Mouse (Mus musculus): ENCODE measurements around the gene Ryr2. TPM values are rescaled to one million over a fixed set of nuclear protein-coding genes. Genes with fewer than 3 reads are reported as not detected.

Ryr2 gene
- polyA plus RNA-seq, 1 experiment from 2014 or later, result 7.1 TPM

- Histone ChIP-seq H3K27me3 (replicated peaks) (no peaks in the 10 kb centered on the region), H3K36me3 (0 out of 2 replicates have a peak, but pooled peaks cover 2% of the 10 kb centered on the region), H3K4me2 (no peak overlapping the region), H3K4me3 (replicated peaks) (no peak overlapping the region), H3K9me3 (replicated peaks) (no peaks in the 10 kb centered on the region), H3K9ac (replicated peaks) (no peak overlapping the region), H3K4me1 (no peaks in the 10 kb centered on the region), H3K27ac (replicated peaks) (no peak overlapping the region)
- ATAC-seq (ENCODE audit: low FRiP score), result no peak
- 88% methylated on average over 3 of the region's 3 CpGs for WGBS
Measured at GRCm38 (mm10) chr13:11792536-11792935, 314.2 kb downstream of the Ryr2 start.

- Histone ChIP-seq H3K4me3 (replicated peaks) (no peak overlapping the region), H3K9me3 (replicated peaks) (no peaks in the 10 kb centered on the region), H3K4me1 (no peaks in the 10 kb centered on the region), H3K4me2 (no peak overlapping the region), H3K27me3 (replicated peaks) (no peaks in the 10 kb centered on the region), H3K36me3 (0 out of 2 replicates have a peak, but pooled peaks cover 2% of the 10 kb centered on the region), H3K27ac (replicated peaks) (no peak overlapping the region), H3K9ac (replicated peaks) (no peak overlapping the region)
- ATAC-seq (ENCODE audit: low FRiP score), result no peak
- 63% methylated on average over 5 of the region's 5 CpGs for WGBS
Measured at GRCm38 (mm10) chr13:11790536-11790935, 316.2 kb downstream of the Ryr2 start.

GRCm38 (mm10) chr13:11782411-11783155 lies 324.2 kb downstream of the Ryr2 start:
- Histone ChIP-seq H3K9me3 (replicated peaks) (no peaks in the 10 kb centered on the region), H3K36me3 (0 out of 2 replicates have a peak, but pooled peaks cover 5% of the 10 kb centered on the region), H3K27me3 (replicated peaks) (no peaks in the 10 kb centered on the region), H3K27ac (replicated peaks) (0 out of 2 replicates have a peak overlapping the region, but pooled peaks have one; percentile 9), H3K4me1 (0 out of 2 replicates have a peak, but pooled peaks cover 2% of the 10 kb centered on the region), H3K4me2 (no peak overlapping the region), H3K9ac (replicated peaks) (no peak overlapping the region), H3K4me3 (replicated peaks) (no peak overlapping the region)
- 57% methylated on average over 3 of the region's 3 CpGs for WGBS
- peak; percentile 37; the same call in 1 of the 2 replicates for ATAC-seq (ENCODE audit: low FRiP score)

GRCm38 (mm10) chr13:11781065-11781464 lies 325.7 kb downstream of the Ryr2 start:
- Histone ChIP-seq H3K9me3 (replicated peaks) (no peaks in the 10 kb centered on the region), H3K4me1 (0 out of 2 replicates have a peak, but pooled peaks cover 2% of the 10 kb centered on the region), H3K4me2 (no peak overlapping the region), H3K27ac (replicated peaks) (no peak overlapping the region), H3K36me3 (0 out of 2 replicates have a peak, but pooled peaks cover 5% of the 10 kb centered on the region), H3K9ac (replicated peaks) (no peak overlapping the region), H3K27me3 (replicated peaks) (no peaks in the 10 kb centered on the region), H3K4me3 (replicated peaks) (no peak overlapping the region)
- 51% methylated on average over 2 of the region's 2 CpGs for WGBS
- no peak for ATAC-seq (ENCODE audit: low FRiP score)

GRCm38 (mm10) chr13:11777726-11778125 lies 329.0 kb downstream of the Ryr2 start:
- H3K9me3 ChIP-seq (replicated peaks), result no peaks in the 10 kb centered on the region
- 0 out of 2 replicates have a peak, but pooled peaks cover 5% of the 10 kb centered on the region for H3K36me3 ChIP-seq
- WGBS, result 90% methylated on average over 6 of the region's 6 CpGs
- ATAC-seq (ENCODE audit: low FRiP score), result no peak
- 0 out of 2 replicates have a peak, but pooled peaks cover 2% of the 10 kb centered on the region for H3K4me1 ChIP-seq
- no peaks in the 10 kb centered on the region for H3K27me3 ChIP-seq (replicated peaks)
- H3K4me2 ChIP-seq, result no peak overlapping the region
- H3K9ac ChIP-seq (replicated peaks), result no peak overlapping the region
- H3K4me3 ChIP-seq (replicated peaks), result no peak overlapping the region
- H3K27ac ChIP-seq (replicated peaks), result no peak overlapping the region

- Histone ChIP-seq H3K9ac (replicated peaks) (no peak overlapping the region), H3K4me2 (no peak overlapping the region), H3K4me1 (no peaks in the 10 kb centered on the region), H3K4me3 (replicated peaks) (no peak overlapping the region), H3K36me3 (no peaks in the 10 kb centered on the region), H3K27ac (replicated peaks) (no peak overlapping the region), H3K9me3 (replicated peaks) (no peaks in the 10 kb centered on the region), H3K27me3 (replicated peaks) (no peaks in the 10 kb centered on the region)
- no peak for ATAC-seq (ENCODE audit: low FRiP score)
- WGBS, result 97% methylated on average over 8 of the region's 8 CpGs
Measured at GRCm38 (mm10) chr13:11772173-11772572, 334.6 kb downstream of the Ryr2 start.

GRCm38 (mm10) chr13:11766899-11767298 lies 339.8 kb downstream of the Ryr2 start:
- Histone ChIP-seq H3K27ac (replicated peaks) (no peak overlapping the region), H3K4me1 (no peaks in the 10 kb centered on the region), H3K27me3 (replicated peaks) (no peaks in the 10 kb centered on the region), H3K9ac (replicated peaks) (no peak overlapping the region), H3K4me2 (no peak overlapping the region), H3K36me3 (no peaks in the 10 kb centered on the region), H3K9me3 (replicated peaks) (no peaks in the 10 kb centered on the region), H3K4me3 (replicated peaks) (no peak overlapping the region)
- no peak for ATAC-seq (ENCODE audit: low FRiP score)
- 46% methylated on average over 2 of the region's 2 CpGs for WGBS

GRCm38 (mm10) chr13:11763925-11764324 lies 342.8 kb downstream of the Ryr2 start:
- Histone ChIP-seq H3K9me3 (replicated peaks) (no peaks in the 10 kb centered on the region), H3K27me3 (replicated peaks) (no peaks in the 10 kb centered on the region), H3K4me3 (replicated peaks) (no peak overlapping the region), H3K4me2 (no peak overlapping the region), H3K36me3 (no peaks in the 10 kb centered on the region), H3K4me1 (no peaks in the 10 kb centered on the region), H3K9ac (replicated peaks) (no peak overlapping the region), H3K27ac (replicated peaks) (no peak overlapping the region)
- ATAC-seq (ENCODE audit: low FRiP score), result no peak
- WGBS, result 85% methylated on average over 4 of the region's 4 CpGs

GRCm38 (mm10) chr13:11763104-11763503 lies 343.6 kb downstream of the Ryr2 start:
- no peak overlapping the region for H3K27ac ChIP-seq (replicated peaks)
- no peaks in the 10 kb centered on the region for H3K36me3 ChIP-seq
- no peak overlapping the region for H3K9ac ChIP-seq (replicated peaks)
- H3K4me2 ChIP-seq, result no peak overlapping the region
- H3K4me3 ChIP-seq (replicated peaks), result no peak overlapping the region
- H3K27me3 ChIP-seq (replicated peaks), result no peaks in the 10 kb centered on the region
- no peaks in the 10 kb centered on the region for H3K9me3 ChIP-seq (replicated peaks)
- 82% methylated on average over 3 of the region's 3 CpGs for WGBS
- ATAC-seq (ENCODE audit: low FRiP score), result peak; percentile 61
- no peaks in the 10 kb centered on the region for H3K4me1 ChIP-seq

- no peaks in the 10 kb centered on the region for H3K27me3 ChIP-seq (replicated peaks)
- no peaks in the 10 kb centered on the region for H3K4me1 ChIP-seq
- no peaks in the 10 kb centered on the region for H3K36me3 ChIP-seq
- no peak overlapping the region for H3K4me3 ChIP-seq (replicated peaks)
- 43% methylated on average over 7 of the region's 7 CpGs for WGBS
- H3K4me2 ChIP-seq, result no peak overlapping the region
- H3K9ac ChIP-seq (replicated peaks), result no peak overlapping the region
- ATAC-seq (ENCODE audit: low FRiP score), result 0 out of 2 replicates have a peak, but pooled peaks have one; percentile 38
- no peaks in the 10 kb centered on the region for H3K9me3 ChIP-seq (replicated peaks)
- H3K27ac ChIP-seq (replicated peaks), result no peak overlapping the region
Measured at GRCm38 (mm10) chr13:11757894-11758293, 348.9 kb downstream of the Ryr2 start.

- H3K36me3 ChIP-seq, result peaks cover 13% of the 10 kb centered on the region; the same call in 1 of the 2 replicates
- H3K27ac ChIP-seq (replicated peaks), result no peak overlapping the region
- no peak overlapping the region for H3K9ac ChIP-seq (replicated peaks)
- no peaks in the 10 kb centered on the region for H3K9me3 ChIP-seq (replicated peaks)
- no peak overlapping the region for H3K4me3 ChIP-seq (replicated peaks)
- H3K27me3 ChIP-seq (replicated peaks), result no peaks in the 10 kb centered on the region
- H3K4me1 ChIP-seq, result no peaks in the 10 kb centered on the region
- 88% methylated on average over 9 of the region's 9 CpGs for WGBS
- ATAC-seq (ENCODE audit: low FRiP score), result no peak
- H3K4me2 ChIP-seq, result no peak overlapping the region
Measured at GRCm38 (mm10) chr13:11745479-11745878, 361.3 kb downstream of the Ryr2 start.

- no peak overlapping the region for H3K4me2 ChIP-seq
- ATAC-seq (ENCODE audit: low FRiP score), result no peak
- H3K4me3 ChIP-seq (replicated peaks), result no peak overlapping the region
- no peaks in the 10 kb centered on the region for H3K27me3 ChIP-seq (replicated peaks)
- no peak overlapping the region for H3K27ac ChIP-seq (replicated peaks)
- WGBS, result 93% methylated on average over 12 of the region's 12 CpGs
- peaks cover 36% of the 10 kb centered on the region for H3K36me3 ChIP-seq
- H3K9me3 ChIP-seq (replicated peaks), result no peaks in the 10 kb centered on the region
- no peak overlapping the region for H3K9ac ChIP-seq (replicated peaks)
- no peaks in the 10 kb centered on the region for H3K4me1 ChIP-seq
Measured at GRCm38 (mm10) chr13:11738211-11738610, 368.5 kb downstream of the Ryr2 start.
